Mouse (Mus musculus): ENCODE results near the gene Vmo1.

DNA sequence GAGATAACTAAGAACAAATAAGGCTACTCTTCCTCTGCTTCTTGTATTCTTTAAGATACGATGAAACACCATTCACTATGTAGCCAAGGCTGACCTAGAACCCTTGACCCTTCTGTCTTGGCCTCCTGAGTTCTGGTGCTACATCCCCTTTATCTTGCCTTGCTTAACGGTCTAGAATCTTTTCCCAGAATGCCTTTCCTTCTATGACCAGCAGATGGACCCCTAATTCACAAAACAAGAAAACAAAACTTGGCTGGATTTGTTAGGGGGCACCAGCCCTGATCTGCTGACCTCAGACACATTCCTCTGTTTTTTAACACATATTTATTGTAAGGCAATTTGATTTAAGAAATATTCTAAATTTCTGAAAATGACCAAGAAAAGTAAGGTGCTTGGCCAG, 1.9 kb upstream of the Vmo1 start:
- no peak for TF ChIP-seq CTCF (IDR thresholded peaks at IDR 0.05; ENCODE audit: insufficient read depth, low read depth, low read length)
- TF ChIP-seq POLR2A (IDR thresholded peaks at IDR 0.05; ENCODE audit: insufficient read depth, low read depth, low read length) = no peak
